Mouse (Mus musculus): ENCODE results near the gene Sptbn4. TPM values are rescaled to one million over a fixed set of nuclear protein-coding genes. Genes with fewer than 3 reads are reported as not detected.
A peak's percentile ranks its signal among the peaks of the same experiment; 100 is the strongest.

Gene Sptbn4
- polyA plus RNA-seq, 1 experiment, result 0.20 TPM

- Histone ChIP-seq H3K4me1 (ENCODE audit: control insufficient read depth, insufficient read depth, insufficient read length, low read length) (no peaks in the 10 kb centered on the region), H3K4me3 (ENCODE audit: insufficient read depth, low read depth, low read length) (no peak overlapping the region), H3K27ac (replicated peaks; ENCODE audit: low read depth, low read length) (no peak overlapping the region)
Measured at GRCm38 (mm10) chr7:27458614-27459013, 11.1 kb upstream of the Sptbn4 start.

GRCm38 (mm10) chr7:27455273-27455672, 7.8 kb upstream of the Sptbn4 start:
- H3K4me1 ChIP-seq (ENCODE audit: control insufficient read depth, insufficient read depth, insufficient read length, low read length), result no peaks in the 10 kb centered on the region
- no peak overlapping the region for H3K27ac ChIP-seq (replicated peaks; ENCODE audit: low read depth, low read length)

GRCm38 (mm10) chr7:27454461-27455121, 7.1 kb upstream of the Sptbn4 start:
- Histone ChIP-seq H3K27ac (replicated peaks; ENCODE audit: low read depth, low read length) (no peak overlapping the region), H3K4me1 (ENCODE audit: control insufficient read depth, insufficient read depth, insufficient read length, low read length) (no peaks in the 10 kb centered on the region), H3K4me3 (ENCODE audit: insufficient read depth, low read depth, low read length) (no peak overlapping the region)

More at GRCm38 (mm10) chr7:27455273-27455672, 7.8 kb upstream of the Sptbn4 start:
- no peak overlapping the region for H3K4me3 ChIP-seq (ENCODE audit: insufficient read depth, low read depth, low read length)

- Histone ChIP-seq H3K4me1 (ENCODE audit: control insufficient read depth, insufficient read depth, insufficient read length, low read length) (peaks cover 3% of the 10 kb centered on the region; the same call in 1 of the 2 replicates), H3K27ac (replicated peaks; ENCODE audit: low read depth, low read length) (no peak overlapping the region), H3K4me3 (ENCODE audit: insufficient read depth, low read depth, low read length) (no peak overlapping the region)
Measured at GRCm38 (mm10) chr7:27452206-27452770, 4.8 kb upstream of the Sptbn4 start.

GRCm38 (mm10) chr7:27451359-27451758, 3.9 kb upstream of the Sptbn4 start:
- Histone ChIP-seq H3K4me3 (ENCODE audit: insufficient read depth, low read depth, low read length) (no peak overlapping the region), H3K4me1 (ENCODE audit: control insufficient read depth, insufficient read depth, insufficient read length, low read length) (peaks cover 3% of the 10 kb centered on the region; the same call in 1 of the 2 replicates), H3K27ac (replicated peaks; ENCODE audit: low read depth, low read length) (no peak overlapping the region)

GRCm38 (mm10) chr7:27449256-27449862, 1.9 kb upstream of the Sptbn4 start:
- Histone ChIP-seq H3K4me1 (ENCODE audit: control insufficient read depth, insufficient read depth, insufficient read length, low read length) (peaks cover 3% of the 10 kb centered on the region; the same call in 1 of the 2 replicates), H3K27ac (replicated peaks; ENCODE audit: low read depth, low read length) (0 out of 2 replicates have a peak overlapping the region, but pooled peaks have one; percentile 6), H3K4me3 (ENCODE audit: insufficient read depth, low read depth, low read length) (peak overlapping the region; percentile 72; the same call in 1 of the 2 replicates)

- Histone ChIP-seq H3K4me3 (ENCODE audit: insufficient read depth, low read depth, low read length) (peak overlapping the region; percentile 72), H3K4me1 (ENCODE audit: control insufficient read depth, insufficient read depth, insufficient read length, low read length) (peaks cover 3% of the 10 kb centered on the region; the same call in 1 of the 2 replicates), H3K27ac (replicated peaks; ENCODE audit: low read depth, low read length) (peak overlapping the region; percentile 6)
Measured at GRCm38 (mm10) chr7:27448421-27449206, 1.1 kb upstream of the Sptbn4 start.

GRCm38 (mm10) chr7:27446521-27447418, 716 bp downstream of the Sptbn4 start:
- H3K27ac ChIP-seq (replicated peaks; ENCODE audit: low read depth, low read length), result no peak overlapping the region
- peak overlapping the region; percentile 21; the same call in 1 of the 2 replicates for H3K4me3 ChIP-seq (ENCODE audit: insufficient read depth, low read depth, low read length)
- H3K4me1 ChIP-seq (ENCODE audit: control insufficient read depth, insufficient read depth, insufficient read length, low read length), result peaks cover 3% of the 10 kb centered on the region; the same call in 1 of the 2 replicates

- H3K4me3 ChIP-seq (ENCODE audit: insufficient read depth, low read depth, low read length), result no peak overlapping the region; the same call in 1 of the 2 replicates
- peaks cover 3% of the 10 kb centered on the region; the same call in 1 of the 2 replicates for H3K4me1 ChIP-seq (ENCODE audit: control insufficient read depth, insufficient read depth, insufficient read length, low read length)
Measured at GRCm38 (mm10) chr7:27446051-27446450, 1.4 kb downstream of the Sptbn4 start.

GRCm38 (mm10) chr7:27440014-27440413, 7.5 kb downstream of the Sptbn4 start:
- no peak overlapping the region for H3K4me3 ChIP-seq (ENCODE audit: insufficient read depth, low read depth, low read length)
- H3K27ac ChIP-seq (replicated peaks; ENCODE audit: low read depth, low read length), result no peak overlapping the region
- H3K4me1 ChIP-seq (ENCODE audit: control insufficient read depth, insufficient read depth, insufficient read length, low read length), result no peaks in the 10 kb centered on the region

More at GRCm38 (mm10) chr7:27446051-27446450, 1.4 kb downstream of the Sptbn4 start:
- no peak overlapping the region for H3K27ac ChIP-seq (replicated peaks; ENCODE audit: low read depth, low read length)

- H3K4me3 ChIP-seq (ENCODE audit: insufficient read depth, low read depth, low read length), result no peak overlapping the region
- H3K27ac ChIP-seq (replicated peaks; ENCODE audit: low read depth, low read length), result no peak overlapping the region
- no peaks in the 10 kb centered on the region for H3K4me1 ChIP-seq (ENCODE audit: control insufficient read depth, insufficient read depth, insufficient read length, low read length)
Measured at GRCm38 (mm10) chr7:27437544-27437943, 9.9 kb downstream of the Sptbn4 start.

- Histone ChIP-seq H3K4me1 (ENCODE audit: control insufficient read depth, insufficient read depth, insufficient read length, low read length) (no peaks in the 10 kb centered on the region), H3K27ac (replicated peaks; ENCODE audit: low read depth, low read length) (no peak overlapping the region), H3K4me3 (ENCODE audit: insufficient read depth, low read depth, low read length) (no peak overlapping the region)
Measured at GRCm38 (mm10) chr7:27433794-27434193, 13.7 kb downstream of the Sptbn4 start.

GRCm38 (mm10) chr7:27433349-27433748, 14.1 kb downstream of the Sptbn4 start:
- no peak overlapping the region for H3K4me3 ChIP-seq (ENCODE audit: insufficient read depth, low read depth, low read length)
- no peaks in the 10 kb centered on the region for H3K4me1 ChIP-seq (ENCODE audit: control insufficient read depth, insufficient read depth, insufficient read length, low read length)
- no peak overlapping the region for H3K27ac ChIP-seq (replicated peaks; ENCODE audit: low read depth, low read length)

- no peaks in the 10 kb centered on the region for H3K4me1 ChIP-seq (ENCODE audit: control insufficient read depth, insufficient read depth, insufficient read length, low read length)
- H3K4me3 ChIP-seq (ENCODE audit: insufficient read depth, low read depth, low read length), result no peak overlapping the region
- no peak overlapping the region for H3K27ac ChIP-seq (replicated peaks; ENCODE audit: low read depth, low read length)
Measured at GRCm38 (mm10) chr7:27429135-27429534, 18.4 kb downstream of the Sptbn4 start.
